Mouse (Mus musculus) T-helper 2 cell (primary cell): ENCODE measurements around the gene Maob.

Experiments
- in situ Hi-C: fragments of 300-600 bp; cut with MboI, MseI; formaldehyde crosslinking; loops from one replicate; pipeline ENCODE4 v1.15.1; 2025; ENCODE audit warnings: high pct_unique_total_duplicates

Maob gene

GRCm38 (mm10) chrX:16817261-16817769 lies at the start of gene Maob:
Gene Maob (minus strand): TSS chrX:16817366.
- in situ Hi-C loops, result no loop called here

- in situ Hi-C loops, result loop anchor here (25.0 kb wide), 1 partner anchor 398 kb away; no protein-coding TSS in a partner anchor
Observed at GRCm38 (mm10) chrX:16860244-16860643, 43.1 kb upstream of the Maob start.

GRCm38 (mm10) chrX:16846034-16846433 lies 28.9 kb upstream of the Maob start:
- in situ Hi-C loops, result no loop called here

GRCm38 (mm10) chrX:16841443-16841842 lies 24.3 kb upstream of the Maob start:
- in situ Hi-C loops, result no loop called here

GRCm38 (mm10) chrX:16837293-16837692 lies 20.1 kb upstream of the Maob start:
- in situ Hi-C loops, result no loop called here

GRCm38 (mm10) chrX:16836488-16837082 lies 19.4 kb upstream of the Maob start:
- in situ Hi-C loops, result no loop called here

GRCm38 (mm10) chrX:16826028-16826427 lies 8.9 kb upstream of the Maob start:
- in situ Hi-C loops, result no loop called here

- in situ Hi-C loops, result no loop called here
Observed at GRCm38 (mm10) chrX:16815965-16816364, 1.2 kb downstream of the Maob start.

GRCm38 (mm10) chrX:16812080-16812479 lies 5.1 kb downstream of the Maob start:
- in situ Hi-C loops, result no loop called here

GRCm38 (mm10) chrX:16767453-16767852 lies 49.7 kb downstream of the Maob start:
- in situ Hi-C loops, result no loop called here

- in situ Hi-C loops, result no loop called here
Observed at GRCm38 (mm10) chrX:16766156-16766555, 51.0 kb downstream of the Maob start.

GRCm38 (mm10) chrX:16761430-16761829 lies 55.7 kb downstream of the Maob start:
- in situ Hi-C loops, result no loop called here

GRCm38 (mm10) chrX:16754761-16755160 lies 62.4 kb downstream of the Maob start:
- in situ Hi-C loops, result no loop called here

- in situ Hi-C loops, result no loop called here
Observed at GRCm38 (mm10) chrX:16748932-16749331, 68.2 kb downstream of the Maob start.

GRCm38 (mm10) chrX:16714033-16714432 lies 103.1 kb downstream of the Maob start:
- in situ Hi-C loops, result no loop called here

- in situ Hi-C loops, result no loop called here
Observed at GRCm38 (mm10) chrX:16706094-16706493, 111.1 kb downstream of the Maob start.
